Mouse (Mus musculus) bone marrow, adult 2 months (tissue): ENCODE results near the gene Col25a1.

ENCODE experiments used
- CTCF ChIP-seq: fragments of 200-500 bp; IDR thresholded peaks from 2 replicates; pipeline ENCODE4 v1.5.1; 2011; ENCODE audit warnings: low read length, control low read depth; ENCODE audit not compliant: control insufficient read depth, insufficient read depth
- POLR2A ChIP-seq: fragments of 200-500 bp; IDR thresholded peaks from 2 replicates; pipeline ENCODE4 v1.6.1; 2011; ENCODE audit warnings: low read depth, mild to moderate bottlenecking, control low read depth, low read length, borderline replicate concordance; ENCODE audit not compliant: control insufficient read depth

DNA sequence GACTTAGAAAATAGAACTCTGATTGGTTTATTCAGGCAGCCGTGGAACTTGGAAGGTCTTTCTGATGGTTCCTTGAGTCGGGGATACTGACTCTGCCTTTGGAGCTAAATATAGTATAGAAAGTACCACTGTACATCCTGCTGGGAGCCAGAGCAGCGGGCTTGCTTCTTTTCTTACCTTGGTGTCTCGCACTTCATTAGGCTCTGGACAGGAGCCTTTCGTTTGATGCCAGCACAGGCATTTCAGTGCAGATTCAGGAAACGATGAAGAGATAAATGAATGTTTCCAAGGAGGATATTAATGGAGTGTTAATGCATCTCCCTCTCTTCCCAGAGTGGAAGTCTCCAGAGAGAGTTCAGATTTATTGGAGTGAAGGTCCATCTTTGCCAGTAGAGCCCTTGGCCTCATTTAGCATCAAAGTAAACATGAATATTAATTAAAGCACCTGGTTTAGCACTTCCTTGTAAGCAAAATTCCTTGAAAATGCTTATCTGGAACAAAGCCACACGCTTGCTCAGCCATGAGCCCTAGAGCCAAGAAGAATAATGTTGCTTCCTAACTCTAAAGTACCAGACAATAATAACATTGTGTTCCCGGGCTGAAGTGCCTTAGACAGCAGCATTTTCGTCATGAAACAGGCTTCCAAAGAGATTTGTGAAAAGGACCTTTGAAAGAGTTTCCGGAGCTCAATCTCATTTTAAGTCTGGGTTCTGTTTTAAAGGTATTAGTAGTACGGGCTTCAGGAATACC lies 151.9 kb downstream of the Col25a1 start:
- TF ChIP-seq CTCF (no peak), POLR2A (no peak)
